Mouse (Mus musculus): ENCODE results near the gene Cyp4a29. TPM values are rescaled to one million over a fixed set of nuclear protein-coding genes. Genes with fewer than 3 reads are reported as not detected.
A peak's percentile ranks its signal among the peaks of the same experiment; 100 is the strongest.
"Not testable (repeated sequence)": the region's sequence is repeated elsewhere in the genome, so short reads cannot be mapped to it uniquely, and the experiment has no call there.

Cyp4a29 gene
- polyA plus RNA-seq (2011; ENCODE audit: insufficient read depth, insufficient read length, low read depth, missing spikeins), result not detected in 2 replicates

DNA sequence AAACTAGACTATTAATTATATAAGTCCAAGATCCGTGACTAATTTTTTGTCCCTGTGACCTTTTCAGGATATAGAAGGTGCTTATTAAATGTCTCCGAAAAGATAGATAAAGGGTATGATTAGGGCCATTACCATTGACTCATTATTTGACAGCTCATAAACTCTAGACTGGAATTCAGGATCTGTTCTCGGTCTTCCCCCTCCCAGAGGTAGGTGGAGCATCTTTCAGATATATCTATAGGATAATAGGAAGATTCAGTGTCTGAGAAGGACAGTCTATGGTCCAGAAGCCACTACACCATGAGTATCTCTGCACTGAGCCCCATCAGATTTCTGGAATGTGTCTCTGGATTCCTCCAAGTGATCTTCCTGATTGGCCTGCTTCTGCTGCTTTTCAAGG lies at the start of gene Cyp4a29:
Gene Cyp4a29, plus strand, starts transcription at position 301 of the 400 bp plus-strand sequence.
- no peaks in the 10 kb centered on the region for H3K36me3 ChIP-seq (ENCODE audit: control insufficient read depth, insufficient read depth, low read length, poor library complexity, severe bottlenecking)
- no peaks in the 10 kb centered on the region for H3K9me3 ChIP-seq (replicated peaks; ENCODE audit: control insufficient read depth, insufficient read depth, low read length, poor library complexity, severe bottlenecking)
- no peaks in the 10 kb centered on the region for H3K4me1 ChIP-seq (ENCODE audit: control insufficient read depth, insufficient read depth, low read length)
- H3K4me3 ChIP-seq (ENCODE audit: low read depth, low read length), result no peak within 1 kb of the TSS
- TF ChIP-seq CTCF (IDR thresholded peaks at IDR 0.05; ENCODE audit: low read depth, low read length) (no peak), POLR2A (IDR thresholded peaks at IDR 0.05; ENCODE audit: insufficient read depth, low read length) (no peak), EP300 (IDR thresholded peaks at IDR 0.05; ENCODE audit: insufficient read depth, low read depth, low read length) (no peak)
- no peak within 1 kb of the TSS for H3K27ac ChIP-seq (ENCODE audit: insufficient read depth, low read length)
- no peak within 1 kb of the TSS for H3K9ac ChIP-seq (ENCODE audit: low read depth, poor library complexity, severe bottlenecking)
- no peaks in the 10 kb centered on the region for H3K27me3 ChIP-seq (ENCODE audit: control insufficient read depth, insufficient read depth, low read length, poor library complexity, severe bottlenecking)

DNA sequence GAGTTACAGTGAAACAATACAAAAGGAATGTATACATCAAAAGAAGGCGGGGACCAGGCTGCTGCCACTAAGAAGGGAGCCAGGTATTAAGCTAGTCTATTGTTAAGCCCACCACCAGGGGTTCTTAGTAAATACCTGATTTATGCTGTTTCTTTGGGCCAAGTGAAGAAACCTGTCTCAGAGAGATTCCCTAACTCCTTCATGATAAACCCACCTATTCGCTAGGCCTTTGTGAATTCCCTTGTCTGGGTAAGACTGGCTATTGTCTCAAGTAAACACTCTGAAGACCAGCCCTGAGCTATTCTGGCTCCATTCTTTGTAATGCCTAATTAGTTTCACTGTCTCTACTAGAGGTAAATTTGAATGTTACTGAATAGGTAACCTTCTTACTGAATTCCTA lies 9.0 kb upstream of the Cyp4a29 start:
- H3K9me3 ChIP-seq (replicated peaks; ENCODE audit: control insufficient read depth, insufficient read depth, low read length, poor library complexity, severe bottlenecking), result peaks cover 44% of the 10 kb centered on the region
- H3K4me3 ChIP-seq (ENCODE audit: low read depth, low read length); H3K36me3 ChIP-seq (ENCODE audit: control insufficient read depth, insufficient read depth, low read length, poor library complexity, severe bottlenecking); H3K27me3 ChIP-seq (ENCODE audit: control insufficient read depth, insufficient read depth, low read length, poor library complexity, severe bottlenecking); H3K4me1 ChIP-seq (ENCODE audit: control insufficient read depth, insufficient read depth, low read length); H3K9ac ChIP-seq (ENCODE audit: low read depth, poor library complexity, severe bottlenecking); H3K27ac ChIP-seq (ENCODE audit: insufficient read depth, low read length): not testable (repeated sequence)

DNA sequence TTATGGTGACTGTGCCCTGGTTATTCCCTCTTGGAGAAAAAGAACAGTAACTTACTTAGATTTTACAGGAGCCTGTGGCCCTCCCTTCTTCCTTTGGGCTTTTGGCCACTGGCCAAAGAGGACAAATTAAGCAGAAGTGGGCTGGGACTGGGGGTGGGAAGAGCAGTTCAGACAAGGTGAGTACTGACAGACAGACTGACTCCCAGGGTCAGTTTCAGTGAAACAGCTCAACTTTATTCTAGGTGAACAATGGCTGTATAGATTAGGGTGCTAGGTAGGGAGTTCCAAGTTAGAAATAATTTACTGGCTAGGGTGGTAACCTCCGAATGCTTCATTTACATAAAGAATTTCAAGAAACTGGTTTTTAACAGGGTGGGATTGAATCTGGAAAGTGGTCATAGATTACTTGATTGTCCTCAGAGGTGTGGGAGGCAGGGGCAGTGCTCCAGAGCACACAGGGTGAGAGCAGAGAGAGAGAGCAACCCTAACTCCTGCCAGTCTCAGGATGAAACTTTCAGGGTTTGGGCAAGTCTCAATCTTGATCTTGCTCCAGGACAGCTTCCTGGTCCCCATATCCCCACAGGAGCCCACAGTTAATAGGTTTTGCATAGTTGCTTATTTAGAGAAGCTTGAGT lies 5.3 kb upstream of the Cyp4a29 start:
- no peak overlapping the region for H3K4me3 ChIP-seq (ENCODE audit: low read depth, low read length)
- H3K27me3 ChIP-seq (ENCODE audit: control insufficient read depth, insufficient read depth, low read length, poor library complexity, severe bottlenecking), result no peaks in the 10 kb centered on the region
- H3K27ac ChIP-seq (ENCODE audit: insufficient read depth, low read length), result no peak overlapping the region
- H3K36me3 ChIP-seq (ENCODE audit: control insufficient read depth, insufficient read depth, low read length, poor library complexity, severe bottlenecking), result no peaks in the 10 kb centered on the region
- H3K4me1 ChIP-seq (ENCODE audit: control insufficient read depth, insufficient read depth, low read length), result no peaks in the 10 kb centered on the region
- peaks cover 29% of the 10 kb centered on the region for H3K9me3 ChIP-seq (replicated peaks; ENCODE audit: control insufficient read depth, insufficient read depth, low read length, poor library complexity, severe bottlenecking)
- no peak overlapping the region for H3K9ac ChIP-seq (ENCODE audit: low read depth, poor library complexity, severe bottlenecking)
- TF ChIP-seq POLR2A (IDR thresholded peaks at IDR 0.05; ENCODE audit: insufficient read depth, low read length), result no peak

DNA sequence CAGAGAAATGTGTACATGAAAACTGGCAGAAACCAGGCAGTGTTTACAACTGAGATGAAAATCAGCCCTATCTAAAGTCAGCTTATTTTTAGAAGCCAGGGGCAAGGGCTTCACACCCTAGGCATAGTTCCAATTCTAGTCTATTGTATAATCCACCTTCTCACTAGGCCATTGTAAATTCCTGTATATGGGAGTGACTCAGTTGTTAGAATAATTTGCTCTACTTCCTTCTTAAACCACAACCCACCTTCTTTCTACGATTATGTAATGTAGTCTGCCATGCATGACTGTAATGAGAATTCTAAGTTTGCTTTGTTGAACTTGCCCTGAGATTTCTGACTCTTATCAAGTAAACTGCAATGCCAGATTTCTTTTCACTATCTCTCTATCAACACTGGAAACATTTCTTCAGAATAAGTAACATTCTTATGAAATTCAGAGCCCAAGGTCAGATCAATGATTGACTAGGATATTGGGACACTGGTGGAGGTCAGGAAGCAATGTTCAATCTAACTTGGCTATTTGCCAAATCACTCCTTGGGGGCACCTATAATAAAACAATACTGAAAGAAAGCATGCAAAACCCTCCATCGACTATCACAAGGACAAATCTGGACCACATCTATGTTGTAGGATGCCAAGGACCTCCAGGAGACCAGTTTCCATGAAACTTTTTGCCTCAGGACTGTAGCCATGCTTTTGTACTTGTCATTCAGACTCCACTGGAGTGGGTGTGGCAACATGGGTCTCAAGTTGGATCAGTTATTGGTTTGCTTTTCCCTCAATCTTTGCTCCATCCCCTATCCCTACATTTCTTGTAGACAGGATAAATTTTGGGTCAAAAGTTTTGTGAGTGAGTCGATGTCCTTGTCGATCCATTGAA lies 23.0 kb downstream of the Cyp4a29 start:
- not testable (repeated sequence) for H3K9me3 ChIP-seq (replicated peaks; ENCODE audit: control insufficient read depth, insufficient read depth, low read length, poor library complexity, severe bottlenecking); H3K36me3 ChIP-seq (ENCODE audit: control insufficient read depth, insufficient read depth, low read length, poor library complexity, severe bottlenecking); H3K9ac ChIP-seq (ENCODE audit: low read depth, poor library complexity, severe bottlenecking); H3K27me3 ChIP-seq (ENCODE audit: control insufficient read depth, insufficient read depth, low read length, poor library complexity, severe bottlenecking); H3K4me1 ChIP-seq (ENCODE audit: control insufficient read depth, insufficient read depth, low read length); H3K27ac ChIP-seq (ENCODE audit: insufficient read depth, low read length); H3K4me3 ChIP-seq (ENCODE audit: low read depth, low read length)

DNA sequence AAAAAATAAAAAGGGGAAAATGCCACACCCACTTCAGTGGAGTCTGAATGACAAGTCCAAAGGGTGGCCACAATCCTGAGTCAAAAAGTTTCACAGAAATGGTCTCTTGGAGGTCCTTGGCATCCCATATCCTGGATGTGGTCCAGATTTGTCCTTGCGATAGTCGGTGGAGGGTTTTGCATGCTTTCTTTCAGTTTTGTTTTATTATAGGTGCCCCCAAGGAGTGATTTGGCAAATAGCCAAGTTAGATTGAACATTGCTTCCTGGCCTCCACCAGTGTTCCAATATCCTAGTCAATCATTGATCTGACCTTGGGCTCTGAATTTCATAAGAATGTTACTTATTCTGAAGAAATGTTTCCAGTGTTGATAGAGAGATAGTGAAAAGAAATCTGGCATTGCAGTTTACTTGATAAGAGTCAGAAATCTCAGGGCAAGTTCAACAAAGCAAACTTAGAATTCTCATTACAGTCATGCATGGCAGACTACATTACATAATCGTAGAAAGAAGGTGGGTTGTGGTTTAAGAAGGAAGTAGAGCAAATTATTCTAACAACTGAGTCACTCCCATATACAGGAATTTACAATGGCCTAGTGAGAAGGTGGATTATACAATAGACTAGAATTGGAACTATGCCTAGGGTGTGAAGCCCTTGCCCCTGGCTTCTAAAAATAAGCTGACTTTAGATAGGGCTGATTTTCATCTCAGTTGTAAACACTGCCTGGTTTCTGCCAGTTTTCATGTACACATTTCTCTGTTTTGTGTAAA lies 36.5 kb downstream of the Cyp4a29 start:
- not testable (repeated sequence) for H3K36me3 ChIP-seq (ENCODE audit: control insufficient read depth, insufficient read depth, low read length, poor library complexity, severe bottlenecking); H3K4me1 ChIP-seq (ENCODE audit: control insufficient read depth, insufficient read depth, low read length); H3K27me3 ChIP-seq (ENCODE audit: control insufficient read depth, insufficient read depth, low read length, poor library complexity, severe bottlenecking); H3K27ac ChIP-seq (ENCODE audit: insufficient read depth, low read length); H3K4me3 ChIP-seq (ENCODE audit: low read depth, low read length); H3K9ac ChIP-seq (ENCODE audit: low read depth, poor library complexity, severe bottlenecking); H3K9me3 ChIP-seq (replicated peaks; ENCODE audit: control insufficient read depth, insufficient read depth, low read length, poor library complexity, severe bottlenecking)

DNA sequence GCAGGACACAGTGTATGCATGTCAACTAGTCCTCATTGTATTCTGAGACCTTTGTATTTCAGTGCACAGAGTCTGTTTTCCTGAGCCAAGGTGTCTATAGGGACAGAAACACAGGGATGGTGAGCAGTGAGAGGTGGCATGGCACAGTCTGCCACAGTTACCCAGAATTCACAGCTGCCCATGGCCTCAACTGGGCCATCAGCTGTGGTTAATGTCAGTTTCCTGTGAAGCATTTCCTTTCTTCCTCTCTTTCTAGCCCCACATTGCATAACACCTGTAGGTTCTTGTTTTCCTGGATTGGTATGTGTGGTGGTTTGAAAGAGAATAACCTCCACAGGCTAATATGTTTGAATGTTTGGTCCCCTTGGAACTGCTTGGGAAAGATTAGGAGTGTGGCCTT lies 38.5 kb downstream of the Cyp4a29 start:
- Histone ChIP-seq H3K27me3 (ENCODE audit: control insufficient read depth, insufficient read depth, low read length, poor library complexity, severe bottlenecking) (no peaks in the 10 kb centered on the region), H3K4me3 (ENCODE audit: low read depth, low read length) (no peak overlapping the region), H3K27ac (ENCODE audit: insufficient read depth, low read length) (no peak overlapping the region), H3K9me3 (replicated peaks; ENCODE audit: control insufficient read depth, insufficient read depth, low read length, poor library complexity, severe bottlenecking) (no peaks in the 10 kb centered on the region; the same call in 1 of the 2 replicates), H3K36me3 (ENCODE audit: control insufficient read depth, insufficient read depth, low read length, poor library complexity, severe bottlenecking) (no peaks in the 10 kb centered on the region), H3K4me1 (ENCODE audit: control insufficient read depth, insufficient read depth, low read length) (no peaks in the 10 kb centered on the region), H3K9ac (ENCODE audit: low read depth, poor library complexity, severe bottlenecking) (no peak overlapping the region)
- TF ChIP-seq CTCF (IDR thresholded peaks at IDR 0.05; ENCODE audit: low read depth, low read length) (no peak), POLR2A (IDR thresholded peaks at IDR 0.05; ENCODE audit: insufficient read depth, low read length) (no peak), EP300 (IDR thresholded peaks at IDR 0.05; ENCODE audit: insufficient read depth, low read depth, low read length) (no peak)

DNA sequence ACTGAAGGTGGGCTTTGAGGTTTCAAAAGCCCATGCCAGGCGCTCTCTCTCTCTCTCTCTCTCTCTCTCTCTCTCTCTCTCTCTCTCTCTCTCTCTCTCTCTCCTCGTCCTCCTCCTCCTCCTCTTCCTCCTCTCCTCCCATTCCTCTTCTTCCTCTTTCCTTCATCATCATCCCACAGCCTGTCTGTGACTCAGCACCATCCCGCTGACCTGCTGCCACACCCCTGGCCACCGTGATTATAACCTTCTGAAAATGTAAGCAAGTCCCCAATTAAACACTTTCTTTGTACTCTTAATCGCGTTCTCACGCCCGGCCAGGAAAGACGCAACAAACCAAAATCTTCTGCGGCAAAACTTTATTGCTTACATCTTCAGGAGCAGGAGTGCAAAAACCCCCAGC lies 38.9 kb downstream of the Cyp4a29 start:
- H3K4me1 ChIP-seq (ENCODE audit: control insufficient read depth, insufficient read depth, low read length); H3K36me3 ChIP-seq (ENCODE audit: control insufficient read depth, insufficient read depth, low read length, poor library complexity, severe bottlenecking); H3K27ac ChIP-seq (ENCODE audit: insufficient read depth, low read length); H3K9me3 ChIP-seq (replicated peaks; ENCODE audit: control insufficient read depth, insufficient read depth, low read length, poor library complexity, severe bottlenecking); H3K27me3 ChIP-seq (ENCODE audit: control insufficient read depth, insufficient read depth, low read length, poor library complexity, severe bottlenecking): not testable (repeated sequence)
- Histone ChIP-seq H3K9ac (ENCODE audit: low read depth, poor library complexity, severe bottlenecking) (peak overlapping the region; percentile 66; the same call in 1 of the 2 replicates), H3K4me3 (ENCODE audit: low read depth, low read length) (peak overlapping the region; percentile 97)

DNA sequence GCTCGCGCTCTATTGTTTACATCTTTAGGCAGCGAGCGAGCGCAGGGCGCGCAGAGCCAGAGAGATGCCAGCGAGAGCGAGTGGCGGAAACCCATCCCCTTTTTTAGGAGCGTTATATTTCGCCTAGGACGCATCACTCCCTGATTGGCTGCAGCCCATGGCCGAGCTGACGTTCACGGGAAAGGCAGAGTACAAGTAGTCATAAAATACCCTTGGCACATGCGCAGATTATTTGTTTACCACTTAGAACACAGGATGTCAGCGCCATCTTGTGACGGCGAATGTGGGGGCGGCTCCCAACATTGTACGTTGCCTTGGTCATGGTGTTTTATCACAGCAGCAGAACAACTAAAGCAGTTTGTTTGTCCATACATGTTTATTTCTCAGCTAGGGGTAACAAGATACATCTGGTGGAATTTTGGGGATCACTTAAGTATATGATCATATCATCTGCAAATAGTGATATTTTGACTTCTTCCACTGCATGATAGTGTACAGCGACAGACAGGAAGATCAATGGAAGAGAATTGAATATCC lies 39.4 kb downstream of the Cyp4a29 start:
- not testable (repeated sequence) for H3K4me1 ChIP-seq (ENCODE audit: control insufficient read depth, insufficient read depth, low read length); H3K9me3 ChIP-seq (replicated peaks; ENCODE audit: control insufficient read depth, insufficient read depth, low read length, poor library complexity, severe bottlenecking); H3K36me3 ChIP-seq (ENCODE audit: control insufficient read depth, insufficient read depth, low read length, poor library complexity, severe bottlenecking); H3K27me3 ChIP-seq (ENCODE audit: control insufficient read depth, insufficient read depth, low read length, poor library complexity, severe bottlenecking); H3K27ac ChIP-seq (ENCODE audit: insufficient read depth, low read length)
- peak overlapping the region; percentile 97 for H3K4me3 ChIP-seq (ENCODE audit: low read depth, low read length)
- peak overlapping the region; percentile 66; the same call in 1 of the 2 replicates for H3K9ac ChIP-seq (ENCODE audit: low read depth, poor library complexity, severe bottlenecking)
